Mouse (Mus musculus) hindbrain, embryonic 13.5 days (tissue): ENCODE measurements around the gene Ypel2. TPM values are rescaled to one million over a fixed set of nuclear protein-coding genes. Genes with fewer than 3 reads are reported as not detected.

ENCODE experiments used
- ATAC-seq: fragments of 200-750 bp; cut with Nextera tagmentation; 2 replicates; pipeline ENCODE4 v1.8.0; 2017; ENCODE audit warnings: moderate TSS enrichment; ENCODE audit not compliant: low FRiP score
- H3K27ac ChIP-seq: fragments of 300-500 bp; sonication (generic); 2 replicates; pipeline ENCODE4 v1.5.1; 2015; ENCODE audit warnings: inconsistent platforms, mild to moderate bottlenecking, moderate library complexity
- H3K27me3 ChIP-seq: fragments of 300-500 bp; sonication (generic); 2 replicates; pipeline ENCODE4 v1.6.1; 2015; ENCODE audit warnings: mild to moderate bottlenecking, inconsistent platforms
- H3K36me3 ChIP-seq: fragments of 300-500 bp; sonication (generic); 2 replicates; pipeline ENCODE4 v1.6.1; 2015; ENCODE audit warnings: mild to moderate bottlenecking, inconsistent platforms
- H3K4me1 ChIP-seq: fragments of 300-500 bp; sonication (generic); replicated peaks from 2 replicates; pipeline ENCODE4 v1.6.1; 2015; ENCODE audit warnings: inconsistent platforms
- H3K4me2 ChIP-seq: fragments of 300-500 bp; sonication (generic); 2 replicates; pipeline ENCODE4 v1.6.1; 2015; ENCODE audit warnings: inconsistent platforms, mild to moderate bottlenecking, moderate library complexity
- H3K4me3 ChIP-seq: fragments of 300-500 bp; sonication (generic); 2 replicates; pipeline ENCODE4 v1.5.1; 2015; ENCODE audit warnings: mild to moderate bottlenecking, inconsistent platforms
- H3K9ac ChIP-seq: fragments of 300-500 bp; sonication (generic); 2 replicates; pipeline ENCODE4 v1.6.1; 2015; ENCODE audit warnings: mild to moderate bottlenecking, inconsistent platforms
- H3K9me3 ChIP-seq: fragments of 300-500 bp; sonication (generic); 2 replicates; pipeline ENCODE4 v1.6.1; 2016; ENCODE audit warnings: inconsistent platforms
- WGBS: fragments of 180-500 bp; shearing (Covaris S2); methylation state at CpG from one replicate; pipeline ENCODE4 v1.1.7; 2015; 5-methylcytosine and 5-hydroxymethylcytosine counted together
- polyA plus RNA-seq: library from polyadenylated mRNA; unstranded; fragments of >200 nt; fragmentation: Nextera tagmentation; extraction: Ambion mirVana; gene quantifications from 2 replicates; pipeline ENCODE4 v1.2.1, GENCODE M21; 2015

Ypel2 gene
- polyA plus RNA-seq, 1 experiment from 2014 or later = 4.7 TPM

- no peaks in the 10 kb centered on the region for H3K9me3 ChIP-seq
- H3K27me3 ChIP-seq = no peaks in the 10 kb centered on the region
- peak overlapping the region; percentile 95 for H3K4me3 ChIP-seq
- peak overlapping the region; percentile 93 for H3K27ac ChIP-seq
- WGBS = 1% methylated on average over 13 of the region's 13 CpGs
- peak overlapping the region; percentile 93 for H3K4me2 ChIP-seq
- peaks cover 65% of the 10 kb centered on the region for H3K4me1 ChIP-seq
- no peak for ATAC-seq
- no peaks in the 10 kb centered on the region for H3K36me3 ChIP-seq
- peak overlapping the region; percentile 87 for H3K9ac ChIP-seq
Observed at GRCm38 (mm10) chr11:86992461-86992988, 982 bp downstream of the Ypel2 start.

- ATAC-seq = no peak
- Histone ChIP-seq H3K9ac (peak overlapping the region; percentile 87; the same call in 1 of the 2 replicates), H3K36me3 (no peaks in the 10 kb centered on the region), H3K4me2 (peak overlapping the region; percentile 93; the same call in 1 of the 2 replicates), H3K27ac (no peak overlapping the region), H3K27me3 (no peaks in the 10 kb centered on the region), H3K4me3 (0 out of 2 replicates have a peak overlapping the region, but pooled peaks have one; percentile 95), H3K4me1 (peaks cover 69% of the 10 kb centered on the region), H3K9me3 (no peaks in the 10 kb centered on the region)
- 79% methylated on average over 4 of the region's 4 CpGs for WGBS
Observed at GRCm38 (mm10) chr11:86991241-86991640, 2.3 kb downstream of the Ypel2 start.

GRCm38 (mm10) chr11:86990309-86990708 lies 3.2 kb downstream of the Ypel2 start:
- peak overlapping the region; percentile 51 for H3K9ac ChIP-seq
- no peaks in the 10 kb centered on the region for H3K27me3 ChIP-seq
- H3K4me1 ChIP-seq = peaks cover 63% of the 10 kb centered on the region
- WGBS = 29% methylated on average over 3 of the region's 3 CpGs
- no peak overlapping the region; the same call in 1 of the 2 replicates for H3K4me3 ChIP-seq
- peak overlapping the region; percentile 35 for H3K4me2 ChIP-seq
- H3K9me3 ChIP-seq = no peaks in the 10 kb centered on the region
- no peaks in the 10 kb centered on the region for H3K36me3 ChIP-seq
- no peak for ATAC-seq
- peak overlapping the region; percentile 69 for H3K27ac ChIP-seq

GRCm38 (mm10) chr11:86984990-86985389 lies 8.5 kb downstream of the Ypel2 start:
- no peak overlapping the region for H3K4me3 ChIP-seq

GRCm38 (mm10) chr11:86983056-86983455 lies 10.5 kb downstream of the Ypel2 start:
- Histone ChIP-seq H3K4me2 (no peak overlapping the region), H3K9ac (0 out of 2 replicates have a peak overlapping the region, but pooled peaks have one; percentile 3), H3K4me1 (peaks cover 22% of the 10 kb centered on the region), H3K36me3 (no peaks in the 10 kb centered on the region), H3K4me3 (no peak overlapping the region), H3K27ac (no peak overlapping the region), H3K27me3 (no peaks in the 10 kb centered on the region), H3K9me3 (no peaks in the 10 kb centered on the region)
- 24% methylated on average over 6 of the region's 6 CpGs for WGBS
- ATAC-seq = no peak

More at GRCm38 (mm10) chr11:86984990-86985389, 8.5 kb downstream of the Ypel2 start:
- H3K4me2 ChIP-seq = no peak overlapping the region
- no peaks in the 10 kb centered on the region for H3K27me3 ChIP-seq
- H3K36me3 ChIP-seq = no peaks in the 10 kb centered on the region
- no peak for ATAC-seq
- peaks cover 40% of the 10 kb centered on the region for H3K4me1 ChIP-seq
- H3K9me3 ChIP-seq = no peaks in the 10 kb centered on the region
- 72% methylated on average over 3 of the region's 3 CpGs for WGBS
- H3K27ac ChIP-seq = no peak overlapping the region
- no peak overlapping the region for H3K9ac ChIP-seq

GRCm38 (mm10) chr11:86981229-86981791 lies 12.2 kb downstream of the Ypel2 start:
- Histone ChIP-seq H3K27me3 (no peaks in the 10 kb centered on the region), H3K9ac (no peak overlapping the region), H3K27ac (no peak overlapping the region), H3K4me1 (peaks cover 13% of the 10 kb centered on the region; the same call in 1 of the 2 replicates), H3K4me3 (no peak overlapping the region), H3K9me3 (no peaks in the 10 kb centered on the region), H3K36me3 (0 out of 2 replicates have a peak, but pooled peaks cover 4% of the 10 kb centered on the region), H3K4me2 (no peak overlapping the region)
- no peak for ATAC-seq
- WGBS = 75% methylated on average over 5 of the region's 5 CpGs

GRCm38 (mm10) chr11:86980526-86980925 lies 13.0 kb downstream of the Ypel2 start:
- H3K27me3 ChIP-seq = no peaks in the 10 kb centered on the region
- H3K9ac ChIP-seq = no peak overlapping the region
- WGBS = 91% methylated on average over 6 of the region's 6 CpGs
- peaks cover 16% of the 10 kb centered on the region for H3K4me1 ChIP-seq
- no peaks in the 10 kb centered on the region for H3K9me3 ChIP-seq
- 0 out of 2 replicates have a peak, but pooled peaks cover 4% of the 10 kb centered on the region for H3K36me3 ChIP-seq
- no peak overlapping the region for H3K4me3 ChIP-seq
- ATAC-seq = no peak
- H3K4me2 ChIP-seq = no peak overlapping the region
- H3K27ac ChIP-seq = no peak overlapping the region

GRCm38 (mm10) chr11:86979799-86980198 lies 13.7 kb downstream of the Ypel2 start:
- 93% methylated on average over 7 of the region's 7 CpGs for WGBS
- H3K9me3 ChIP-seq = no peaks in the 10 kb centered on the region
- peaks cover 17% of the 10 kb centered on the region for H3K4me1 ChIP-seq
- no peak overlapping the region for H3K9ac ChIP-seq
- ATAC-seq = no peak
- no peak overlapping the region for H3K4me3 ChIP-seq
- no peak overlapping the region for H3K27ac ChIP-seq
- H3K36me3 ChIP-seq = 0 out of 2 replicates have a peak, but pooled peaks cover 4% of the 10 kb centered on the region
- no peaks in the 10 kb centered on the region for H3K27me3 ChIP-seq
- H3K4me2 ChIP-seq = no peak overlapping the region

GRCm38 (mm10) chr11:86977242-86977641 lies 16.3 kb downstream of the Ypel2 start:
- Histone ChIP-seq H3K4me1 (peaks cover 26% of the 10 kb centered on the region), H3K9ac (no peak overlapping the region), H3K9me3 (no peaks in the 10 kb centered on the region), H3K27ac (no peak overlapping the region), H3K4me2 (no peak overlapping the region), H3K4me3 (no peak overlapping the region), H3K36me3 (0 out of 2 replicates have a peak, but pooled peaks cover 4% of the 10 kb centered on the region), H3K27me3 (no peaks in the 10 kb centered on the region)
- ATAC-seq = no peak
- WGBS = 95% methylated on average over 5 of the region's 5 CpGs

GRCm38 (mm10) chr11:86974401-86974800 lies 19.1 kb downstream of the Ypel2 start:
- 0 out of 2 replicates have a peak, but pooled peaks cover 4% of the 10 kb centered on the region for H3K36me3 ChIP-seq
- H3K27me3 ChIP-seq = no peaks in the 10 kb centered on the region
- no peak overlapping the region for H3K4me3 ChIP-seq
- 70% methylated on average over 3 of the region's 3 CpGs for WGBS
- no peak overlapping the region for H3K9ac ChIP-seq
- H3K4me1 ChIP-seq = peaks cover 31% of the 10 kb centered on the region
- no peaks in the 10 kb centered on the region for H3K9me3 ChIP-seq
- no peak for ATAC-seq
- no peak overlapping the region for H3K4me2 ChIP-seq
- no peak overlapping the region; the same call in 1 of the 2 replicates for H3K27ac ChIP-seq

- H3K27ac ChIP-seq = no peak overlapping the region
- no peaks in the 10 kb centered on the region for H3K9me3 ChIP-seq
- no peak for ATAC-seq
- WGBS = 66% methylated on average over 5 of the region's 5 CpGs
- H3K27me3 ChIP-seq = no peaks in the 10 kb centered on the region
- no peak overlapping the region for H3K4me2 ChIP-seq
- H3K9ac ChIP-seq = peak overlapping the region; percentile 47; the same call in 1 of the 2 replicates
- no peak overlapping the region for H3K4me3 ChIP-seq
- peaks cover 42% of the 10 kb centered on the region for H3K4me1 ChIP-seq
- H3K36me3 ChIP-seq = 0 out of 2 replicates have a peak, but pooled peaks cover 4% of the 10 kb centered on the region
Observed at GRCm38 (mm10) chr11:86973255-86973654, 20.3 kb downstream of the Ypel2 start.

- Histone ChIP-seq H3K4me1 (peaks cover 44% of the 10 kb centered on the region), H3K4me3 (no peak overlapping the region), H3K4me2 (no peak overlapping the region), H3K36me3 (no peaks in the 10 kb centered on the region), H3K9ac (no peak overlapping the region), H3K27ac (no peak overlapping the region), H3K27me3 (no peaks in the 10 kb centered on the region), H3K9me3 (no peaks in the 10 kb centered on the region)
- ATAC-seq = no peak
- WGBS = 68% methylated on average over 7 of the region's 7 CpGs
Observed at GRCm38 (mm10) chr11:86971057-86971753, 22.3 kb downstream of the Ypel2 start.
